Mouse (Mus musculus) liver, adult 2 months (tissue): ENCODE data around the gene Car4.

ENCODE experiments used
- CTCF ChIP-seq: fragments of 200-500 bp; IDR thresholded peaks from 2 replicates; pipeline ENCODE4 v1.5.1; 2011; ENCODE audit warnings: low read depth, low read length, control low read depth
- POLR2A ChIP-seq: fragments of 200-500 bp; IDR thresholded peaks from 2 replicates; pipeline ENCODE4 v1.6.1; 2011; ENCODE audit warnings: low read length, control low read depth; ENCODE audit not compliant: insufficient read depth; ENCODE audit errors: extremely low read depth

DNA sequence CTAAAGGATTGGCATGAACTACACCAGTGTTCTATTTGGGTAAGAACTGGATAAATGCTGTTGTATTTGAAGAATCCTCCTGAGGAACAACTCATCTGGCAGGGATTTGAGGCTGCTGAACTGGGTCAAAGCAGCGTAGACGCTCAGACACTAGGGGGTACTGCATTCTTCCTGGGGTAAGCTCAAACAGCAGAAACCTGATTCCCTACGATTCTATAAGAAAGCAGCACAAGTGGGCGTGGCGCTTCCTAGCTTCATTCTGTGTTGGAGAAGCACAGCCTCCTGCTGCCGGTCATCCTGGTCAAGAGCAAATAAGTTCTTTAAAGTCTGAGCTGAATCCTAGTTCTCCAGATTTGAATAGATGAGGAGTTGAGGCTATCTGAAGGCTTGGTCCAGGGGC is 25.3 kb upstream of the Car4 start:
- TF ChIP-seq CTCF (no peak), POLR2A (no peak)
